Mouse (Mus musculus) stomach, postnatal 0 days (tissue): ENCODE results near the gene Col4a3. TPM values are rescaled to one million over a fixed set of nuclear protein-coding genes. Genes with fewer than 3 reads are reported as not detected.

Experiments used
- ATAC-seq: fragments of 200-750 bp; cut with Nextera tagmentation; 2 replicates; pipeline ENCODE4 v1.8.0; 2017; ENCODE audit not compliant: low FRiP score, low TSS enrichment
- DNase-seq: peaks from one replicate; pipeline ENCODE4 v3.0.0-alpha.2; 2016; ENCODE audit warnings: low spot score
- H3K27ac ChIP-seq: fragments of 300-500 bp; sonication (generic); replicated peaks from 2 replicates; pipeline ENCODE4 v1.5.1; 2014; ENCODE audit warnings: mild to moderate bottlenecking, control low read depth
- H3K27me3 ChIP-seq: fragments of 300-500 bp; sonication (generic); 2 replicates; pipeline ENCODE4 v1.6.1; 2014; ENCODE audit warnings: low read length; ENCODE audit not compliant: control insufficient read depth, insufficient read depth
- H3K36me3 ChIP-seq: fragments of 300-500 bp; sonication (generic); 2 replicates; pipeline ENCODE4 v1.6.1; 2014; ENCODE audit warnings: low read length, mixed read lengths; ENCODE audit not compliant: control insufficient read depth, insufficient read depth
- H3K4me1 ChIP-seq: fragments of 300-500 bp; sonication (generic); replicated peaks from 2 replicates; pipeline ENCODE4 v1.6.1; 2014; ENCODE audit warnings: antibody characterized with exemption; ENCODE audit not compliant: control insufficient read depth, insufficient read depth
- H3K4me2 ChIP-seq: fragments of 300-500 bp; sonication (generic); replicated peaks from 2 replicates; pipeline ENCODE4 v1.6.1; 2014; ENCODE audit warnings: low read depth, mild to moderate bottlenecking, control low read depth, moderate library complexity
- H3K4me3 ChIP-seq: fragments of 300-500 bp; sonication (generic); 2 replicates; pipeline ENCODE4 v1.5.1; 2014; ENCODE audit warnings: low read depth, low read length, control low read depth
- H3K9ac ChIP-seq: fragments of 300-500 bp; sonication (generic); 2 replicates; pipeline ENCODE4 v1.6.1; 2014; ENCODE audit warnings: mild to moderate bottlenecking, low read length, control low read depth, mixed read lengths
- H3K9me3 ChIP-seq: fragments of 300-500 bp; sonication (generic); 2 replicates; pipeline ENCODE4 v1.6.1; 2016; ENCODE audit warnings: low read length; ENCODE audit not compliant: control insufficient read depth
- CTCF ChIP-seq: IDR thresholded peaks from 2 replicates; pipeline ENCODE4 v1.5.1; 2016; ENCODE audit warnings: antibody characterized with exemption, low read depth, mild to moderate bottlenecking, moderate library complexity
- EP300 ChIP-seq: optimal IDR thresholded peaks from 2 replicates; pipeline ENCODE3; 2016; ENCODE audit warnings: antibody characterized with exemption
- WGBS: fragments of 180-500 bp; shearing (Covaris S2); extraction: QIAGEN DNeasy Blood & Tissue Kit; methylation state at CpG from one replicate; pipeline ENCODE4 v1.1.7; 2014; 5-methylcytosine and 5-hydroxymethylcytosine counted together
- polyA plus RNA-seq: library from polyadenylated mRNA; unstranded; fragments of >200 nt; fragmentation: Nextera tagmentation; extraction: Ambion mirVana; gene quantifications from 2 replicates; pipeline ENCODE4 v1.2.1, GENCODE M21; 2015

The Col4a3 gene
- polyA plus RNA-seq, 1 experiment from 2014 or later = 0.42 TPM

- H3K36me3 ChIP-seq = no peaks in the 10 kb centered on the region
- no peak overlapping the region for H3K27ac ChIP-seq
- no peak for DNase-seq
- H3K4me2 ChIP-seq = no peak overlapping the region
- no peak overlapping the region for H3K9ac ChIP-seq
- H3K27me3 ChIP-seq = no peaks in the 10 kb centered on the region
- H3K4me3 ChIP-seq = no peak overlapping the region
- ATAC-seq = no peak
- no peaks in the 10 kb centered on the region for H3K9me3 ChIP-seq
- no peaks in the 10 kb centered on the region for H3K4me1 ChIP-seq
- 85% methylated on average over 3 of the region's 3 CpGs for WGBS
- TF ChIP-seq CTCF = no peak
- no peak for TF ChIP-seq EP300
Measured at GRCm38 (mm10) chr1:82575681-82576080, 11.0 kb upstream of the Col4a3 start.

GRCm38 (mm10) chr1:82576182-82576581, 10.5 kb upstream of the Col4a3 start:
- Histone ChIP-seq H3K36me3 (no peaks in the 10 kb centered on the region), H3K27me3 (no peaks in the 10 kb centered on the region), H3K4me3 (no peak overlapping the region), H3K4me2 (no peak overlapping the region), H3K9me3 (no peaks in the 10 kb centered on the region), H3K27ac (no peak overlapping the region), H3K9ac (no peak overlapping the region), H3K4me1 (no peaks in the 10 kb centered on the region)
- DNase-seq (no peak), ATAC-seq (no peak)
- WGBS = 88% methylated on average over 2 of the region's 2 CpGs
- TF ChIP-seq EP300 (no peak), CTCF (peak; percentile 30; the same call in 1 of the 2 replicates)

- no peak overlapping the region for H3K4me3 ChIP-seq
- H3K27me3 ChIP-seq = no peaks in the 10 kb centered on the region
- no peaks in the 10 kb centered on the region for H3K9me3 ChIP-seq
- no peaks in the 10 kb centered on the region for H3K36me3 ChIP-seq
- H3K9ac ChIP-seq = no peak overlapping the region
- no peaks in the 10 kb centered on the region for H3K4me1 ChIP-seq
- 84% methylated on average over 10 of the region's 10 CpGs for WGBS
- no peak overlapping the region for H3K4me2 ChIP-seq
- DNase-seq (no peak), ATAC-seq (no peak)
- TF ChIP-seq CTCF = no peak
- H3K27ac ChIP-seq = no peak overlapping the region
Measured at GRCm38 (mm10) chr1:82577339-82577738, 9.4 kb upstream of the Col4a3 start.

GRCm38 (mm10) chr1:82577915-82578314, 8.8 kb upstream of the Col4a3 start:
- Histone ChIP-seq H3K27ac (no peak overlapping the region), H3K4me2 (no peak overlapping the region), H3K4me1 (no peaks in the 10 kb centered on the region), H3K27me3 (no peaks in the 10 kb centered on the region), H3K9ac (no peak overlapping the region), H3K9me3 (no peaks in the 10 kb centered on the region), H3K4me3 (no peak overlapping the region), H3K36me3 (no peaks in the 10 kb centered on the region)
- TF ChIP-seq CTCF (no peak), EP300 (no peak)
- 52% methylated on average over 3 of the region's 3 CpGs for WGBS
- DNase-seq = no peak
- ATAC-seq = no peak

- H3K9me3 ChIP-seq = no peaks in the 10 kb centered on the region
- H3K4me3 ChIP-seq = no peak overlapping the region
- 55% methylated on average over 4 of the region's 4 CpGs for WGBS
- no peak overlapping the region for H3K9ac ChIP-seq
- no peaks in the 10 kb centered on the region for H3K27me3 ChIP-seq
- no peak for ATAC-seq
- no peak for DNase-seq
- no peaks in the 10 kb centered on the region for H3K36me3 ChIP-seq
- H3K27ac ChIP-seq = no peak overlapping the region
- no peak overlapping the region for H3K4me2 ChIP-seq
- no peaks in the 10 kb centered on the region for H3K4me1 ChIP-seq
- TF ChIP-seq CTCF = no peak
- TF ChIP-seq EP300 = no peak
Measured at GRCm38 (mm10) chr1:82578320-82578719, 8.4 kb upstream of the Col4a3 start.

- Histone ChIP-seq H3K9ac (no peak overlapping the region), H3K4me2 (no peak overlapping the region; the same call in 1 of the 2 replicates), H3K4me3 (no peak overlapping the region)
Measured at GRCm38 (mm10) chr1:82585981-82586380, 740 bp upstream of the Col4a3 start.

More at GRCm38 (mm10) chr1:82585981-82586380, 740 bp upstream of the Col4a3 start:
- Histone ChIP-seq H3K27me3 (no peaks in the 10 kb centered on the region), H3K27ac (no peak overlapping the region), H3K36me3 (no peaks in the 10 kb centered on the region), H3K4me1 (no peaks in the 10 kb centered on the region), H3K9me3 (no peaks in the 10 kb centered on the region)
- WGBS = 82% methylated on average over 7 of the region's 7 CpGs
- TF ChIP-seq CTCF (no peak), EP300 (no peak)
- DNase-seq (no peak), ATAC-seq (no peak)
